Mouse (Mus musculus): ENCODE results near the gene Taar2. TPM values are rescaled to one million over a fixed set of nuclear protein-coding genes. Genes with fewer than 3 reads are reported as not detected.

Taar2 gene
- total RNA-seq, 2 experiments from 2014 or later: not detected

DNA sequence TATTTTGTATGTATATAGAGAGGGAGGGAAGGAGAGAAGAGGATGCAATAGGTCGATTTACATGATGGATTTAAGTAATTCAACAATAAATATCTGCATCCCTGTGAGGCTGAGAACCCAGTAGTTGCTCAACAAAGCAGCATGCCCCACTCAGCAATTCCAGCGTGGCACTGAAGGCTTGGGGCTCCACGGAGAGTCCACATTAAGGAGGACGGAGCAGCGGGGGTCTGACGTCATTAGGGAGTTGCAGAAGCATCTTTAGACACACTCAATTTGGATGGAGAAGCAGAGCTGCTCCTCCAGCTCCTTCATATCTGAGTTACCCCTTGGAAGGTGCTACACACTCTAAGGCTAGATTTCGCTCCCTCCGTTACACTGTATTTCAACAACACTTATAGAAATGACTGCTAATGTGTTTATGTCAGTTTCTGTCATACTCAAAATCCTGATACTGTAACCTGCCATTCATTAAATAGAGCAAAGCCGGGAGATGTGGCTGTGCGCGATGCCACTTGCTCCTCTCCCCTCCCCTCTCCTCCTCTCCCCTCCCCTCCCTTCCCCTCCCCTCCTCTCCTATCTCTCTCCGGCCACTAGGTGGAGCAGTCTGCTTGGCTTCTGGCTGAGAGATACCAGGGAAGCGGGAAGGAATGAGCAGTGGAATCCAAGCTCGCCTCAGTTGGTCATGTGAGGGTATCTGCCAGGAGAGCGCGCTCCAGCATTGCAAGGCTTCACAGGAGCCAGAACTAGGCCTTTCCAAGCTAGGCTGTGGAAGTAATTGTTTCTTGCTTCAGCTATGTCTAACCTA is 40.7 kb downstream of the Taar2 start:
- peak; percentile 71 for ATAC-seq (ENCODE audit: poor library complexity, severe bottlenecking)

DNA sequence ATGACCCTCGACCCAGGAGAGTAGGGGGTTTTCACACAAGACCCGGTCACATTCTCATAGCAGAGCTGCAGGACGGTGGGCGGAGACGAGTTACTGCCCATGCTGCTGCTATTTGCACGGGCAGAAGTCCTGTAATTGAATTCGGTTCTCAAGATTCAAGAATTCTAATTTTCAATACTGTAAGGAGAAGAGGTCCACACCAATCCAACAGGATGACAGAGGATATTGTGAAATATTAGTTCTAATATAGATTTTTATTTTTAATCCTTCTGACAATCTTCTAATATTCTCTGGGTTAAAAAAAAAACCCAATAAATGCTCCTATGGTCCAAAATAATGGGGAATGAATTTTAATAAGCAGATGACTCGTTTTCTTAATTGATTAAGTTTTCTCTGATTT is 47.2 kb downstream of the Taar2 start, which contains the start of gene Taar6:
Gene Taar6 (minus strand): TSS at position 101 of the 400 bp plus-strand sequence.
- no peak for ATAC-seq (ENCODE audit: poor library complexity, severe bottlenecking)

DNA sequence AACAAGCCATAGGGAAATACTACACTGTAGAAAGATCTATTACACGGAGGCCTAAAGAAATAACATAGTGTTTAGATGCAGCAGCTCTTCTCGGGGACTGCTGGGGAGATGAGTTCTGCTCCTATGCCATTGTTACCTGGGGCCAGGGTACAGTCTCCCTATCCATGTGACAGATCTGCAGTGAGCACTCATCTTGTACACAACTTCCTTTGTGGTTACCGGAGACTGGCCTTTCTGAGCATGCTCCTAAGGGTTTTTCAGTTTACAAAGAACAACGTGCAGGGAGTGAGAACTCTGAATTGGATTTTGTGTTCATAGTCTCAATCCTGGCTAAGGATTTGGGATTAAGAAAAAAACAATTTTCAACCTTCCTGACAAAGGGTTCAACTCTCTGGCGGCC is 48.0 kb downstream of the Taar2 start:
- ATAC-seq (ENCODE audit: poor library complexity, severe bottlenecking): no peak

Other genes starting within 250 kb of the Taar2 start
- gene Rps12, start 151.3 kb upstream of the Taar2 start, total RNA-seq (2015): 3,100 and 3,214 TPM in 2 replicates
- gene Rps12, start 151.3 kb upstream of the Taar2 start, total RNA-seq (2017): 812 and 986 TPM in 2 replicates
- 0.18 and 0.34 TPM in 2 replicates for gene Slc18b1, start 141.6 kb upstream of the Taar2 start, total RNA-seq (2015)
- 0.37 TPM in 1 of 2 replicates, not detected in the other for gene Slc18b1, start 141.6 kb upstream of the Taar2 start, total RNA-seq (2017)
- 2.2 and 4.3 TPM in 2 replicates for gene Vnn3, start 87.1 kb upstream of the Taar2 start, total RNA-seq (2015)
- 7.4 and 11.0 TPM in 2 replicates for gene Vnn3, start 87.1 kb upstream of the Taar2 start, total RNA-seq (2017)
- not detected in 2 replicates for gene Vnn1, start 43.9 kb upstream of the Taar2 start, total RNA-seq (2015)
- not detected in 2 replicates for gene Vnn1, start 43.9 kb upstream of the Taar2 start, total RNA-seq (2017)
- gene Taar1, start 18.2 kb upstream of the Taar2 start, total RNA-seq (2015): not detected in 2 replicates
- not detected in 2 replicates for gene Taar1, start 18.2 kb upstream of the Taar2 start, total RNA-seq (2017)
- gene Taar3, start 11.0 kb downstream of the Taar2 start, total RNA-seq (2015): not detected in 2 replicates
- not detected in 2 replicates for gene Taar3, start 11.0 kb downstream of the Taar2 start, total RNA-seq (2017)
- not detected in 2 replicates for gene Taar4, start 21.9 kb downstream of the Taar2 start, total RNA-seq (2015)
- gene Taar4, start 21.9 kb downstream of the Taar2 start, total RNA-seq (2017): not detected in 2 replicates
- gene Taar5, start 32.1 kb downstream of the Taar2 start, total RNA-seq (2015): not detected in 2 replicates
- not detected in 2 replicates for gene Taar5, start 32.1 kb downstream of the Taar2 start, total RNA-seq (2017)
- not detected in 2 replicates for gene Taar6, start 47.1 kb downstream of the Taar2 start, total RNA-seq (2015)
- not detected in 2 replicates for gene Taar6, start 47.1 kb downstream of the Taar2 start, total RNA-seq (2017)
- not detected in 2 replicates for gene Taar7a, start 54.9 kb downstream of the Taar2 start, total RNA-seq (2015)
- gene Taar7a, start 54.9 kb downstream of the Taar2 start, total RNA-seq (2017): not detected in 2 replicates
- not detected in 2 replicates for gene Taar7b, start 61.4 kb downstream of the Taar2 start, total RNA-seq (2015)
- not detected in 2 replicates for gene Taar7b, start 61.4 kb downstream of the Taar2 start, total RNA-seq (2017)
- gene Taar7d, start 88.7 kb downstream of the Taar2 start, total RNA-seq (2015): not detected in 2 replicates
- gene Taar7d, start 88.7 kb downstream of the Taar2 start, total RNA-seq (2017): not detected in 2 replicates
- gene Taar7e, start 99.0 kb downstream of the Taar2 start, total RNA-seq (2015): not detected in 2 replicates
- gene Taar7e, start 99.0 kb downstream of the Taar2 start, total RNA-seq (2017): not detected in 2 replicates
- gene Taar7f, start 110.9 kb downstream of the Taar2 start, total RNA-seq (2015): not detected in 2 replicates
- gene Taar7f, start 110.9 kb downstream of the Taar2 start, total RNA-seq (2017): not detected in 2 replicates
- not detected in 2 replicates for gene Taar8a, start 137.9 kb downstream of the Taar2 start, total RNA-seq (2015)
- not detected in 2 replicates for gene Taar8a, start 137.9 kb downstream of the Taar2 start, total RNA-seq (2017)
- not detected in 2 replicates for gene Taar8b, start 153.7 kb downstream of the Taar2 start, total RNA-seq (2015)
- gene Taar8b, start 153.7 kb downstream of the Taar2 start, total RNA-seq (2017): not detected in 2 replicates
- not detected in 2 replicates for gene Taar8c, start 163.3 kb downstream of the Taar2 start, total RNA-seq (2015)
- not detected in 2 replicates for gene Taar8c, start 163.3 kb downstream of the Taar2 start, total RNA-seq (2017)
- not detected in 2 replicates for gene Taar9, start 171.0 kb downstream of the Taar2 start, total RNA-seq (2015)
- gene Taar9, start 171.0 kb downstream of the Taar2 start, total RNA-seq (2017): not detected in 2 replicates
- gene Stx7, start 210.7 kb downstream of the Taar2 start, total RNA-seq (2015): 163 and 174 TPM in 2 replicates
- gene Stx7, start 210.7 kb downstream of the Taar2 start, total RNA-seq (2017): 174 and 189 TPM in 2 replicates

Data from megakaryocyte, adult 5-6 weeks (primary cell).